Mouse (Mus musculus) C2C12 (cell line): Measurements from ENCODE around the gene Eapp.
"Not testable (repeated sequence)": the region's sequence is repeated elsewhere in the genome, so short reads cannot be mapped to it uniquely, and the experiment has no call there.

Source experiments
- CEBPB ChIP-seq: IDR thresholded peaks from one replicate; pipeline ENCODE4 v1.6.1; 2011; ENCODE audit warnings: low read depth, mild to moderate bottlenecking, control low read depth, moderate library complexity
- CTCF ChIP-seq: IDR thresholded peaks from one replicate; pipeline ENCODE4 v1.5.1; 2011; ENCODE audit not compliant: control insufficient read depth, insufficient read depth, insufficient read length
- FOSL1 ChIP-seq: IDR thresholded peaks from one replicate; pipeline ENCODE4 v1.8.0; 2011; ENCODE audit warnings: mild to moderate bottlenecking, low read length; ENCODE audit not compliant: poor library complexity, insufficient read depth, severe bottlenecking
- MAX ChIP-seq: IDR thresholded peaks from one replicate; pipeline ENCODE4 v1.6.1; 2011; ENCODE audit warnings: mild to moderate bottlenecking, control low read depth
- MYOG ChIP-seq: IDR thresholded peaks from one replicate; pipeline ENCODE4 v1.6.1; 2011; ENCODE audit not compliant: control insufficient read depth, insufficient read length; ENCODE audit errors: extremely low read depth

GRCm38 (mm10) chr12:54734307-54735131 lies 38.8 kb upstream of the Eapp start:
- not testable (repeated sequence) for TF ChIP-seq CTCF, MAX, CEBPB, FOSL1, MYOG
